Comparison of ENCODE assay signal across 8 mouse cellular contexts in genomic region chr10:99132189-99132588, GRCm38 (mm10). TPM values are rescaled to one million over a fixed set of nuclear protein-coding genes. Genes with fewer than 3 reads are reported as not detected.
DNase-seq lines count a peak whose midpoint lies in the region; ATAC-seq and TF ChIP-seq lines count a peak whose summit lies in the region.
"Had no signal": no experiment of that assay in that cellular context is flagged by ENCODE, and none has a peak within 500 bp of the region (broad histone marks: within the 10 kb centered on the region; RNA-seq: fewer than 3 reads in every experiment).

No protein-coding gene starts in this region.

- peak; percentile 57 to 70 for DNase-seq in kidney, postnatal 4 days
- DNase-seq in kidney, adult 8-10 months = no peak
- peak; percentile 63 for DNase-seq in naive thymus-derived CD4-positive, alpha-beta T cell, adult 2 months (ENCODE audit: low read depth)
- no peak for DNase-seq in cerebellum, adult 11-12 months

- H3K27ac ChIP-seq in bone marrow, adult 2 months (ENCODE audit: control insufficient read depth, insufficient read depth, low read depth, low read length, poor library complexity) = peak overlapping the region; percentile 59; the same call in 1 of the 2 replicates
- H3K27ac ChIP-seq: embryonic facial prominence, embryonic 12.5 days had no signal

- peak overlapping the region; percentile 14 for H3K4me3 ChIP-seq in bone marrow, adult 2 months (replicated peaks; ENCODE audit: control insufficient read depth, low read depth, low read length)
- H3K4me3 ChIP-seq: embryonic facial prominence, embryonic 12.5 days had no signal

- WGBS in bone marrow, adult 2 months = 29% methylated on average over 6 of the region's 6 CpGs

- ATAC-seq in hematopoietic stem cell, adult 5-6 weeks (replicated peaks in 1 of 2; ENCODE audit: insufficient read depth in 1 of 2, low FRiP score in 2 of 2, low TSS enrichment in 1 of 2, low read depth in 1 of 2, poor library complexity in 2 of 2, severe bottlenecking in 2 of 2) = peak; percentile 4 to 17; a peak in 2 of 4 replicates
- no peak for ATAC-seq in megakaryocyte-erythroid progenitor cell, adult 5-6 weeks (replicated peaks; ENCODE audit: low FRiP score, low TSS enrichment, poor library complexity, severe bottlenecking)

- TF ChIP-seq CTCF in bone marrow, adult 2 months (IDR thresholded peaks at IDR 0.05; ENCODE audit: control insufficient read depth, insufficient read depth, low read length) = no peak

- H3K4me1 ChIP-seq in bone marrow, adult 2 months (ENCODE audit: control insufficient read depth, insufficient read depth, low read length) = peaks cover 14% of the 10 kb centered on the region
- H3K4me1 ChIP-seq: embryonic facial prominence, embryonic 12.5 days had no signal

- TF ChIP-seq POLR2A in bone marrow, adult 2 months (IDR thresholded peaks at IDR 0.05; ENCODE audit: borderline replicate concordance, control insufficient read depth, low read depth, low read length) = no peak

RNA-seq across cellular contexts. Expression of gene Phxr2, which starts 6.1 kb away (rescaled TPM):
- not detected in 2 replicates for polyA plus RNA-seq in bone marrow, adult 2 months (2011; ENCODE audit: insufficient read depth, insufficient read length, low replicate concordance, missing spikeins)
- not detected in 2 replicates for total RNA-seq in hematopoietic stem cell, adult 5-6 weeks (2017)
- 0.28 TPM in 1 of 2 replicates, not detected in the other for total RNA-seq in megakaryocyte-erythroid progenitor cell, adult 5-6 weeks (2014; fragmentation: Nextera tagmentation)
- not detected in 2 replicates for total RNA-seq in megakaryocyte-erythroid progenitor cell, adult 5-6 weeks (2017)

RNA-seq across cellular contexts. Expression of gene Galnt4, which starts 24.2 kb away (rescaled TPM):
- 2.6 and 6.3 TPM in 2 replicates for polyA plus RNA-seq in bone marrow, adult 2 months (2011; ENCODE audit: insufficient read depth, insufficient read length, low replicate concordance, missing spikeins)
- total RNA-seq in hematopoietic stem cell, adult 5-6 weeks (2017) = 11.7 and 15.6 TPM in 2 replicates
- total RNA-seq in megakaryocyte-erythroid progenitor cell, adult 5-6 weeks (2014; fragmentation: Nextera tagmentation) = 4.2 and 5.4 TPM in 2 replicates
- total RNA-seq in megakaryocyte-erythroid progenitor cell, adult 5-6 weeks (2017) = 4.9 and 7.8 TPM in 2 replicates

RNA-seq across cellular contexts. Expression of gene Poc1b, which starts 25.4 kb away (rescaled TPM):
- polyA plus RNA-seq in bone marrow, adult 2 months (2011; ENCODE audit: insufficient read depth, insufficient read length, low replicate concordance, missing spikeins) = 1.9 and 2.0 TPM in 2 replicates
- 10.9 and 22.7 TPM in 2 replicates for total RNA-seq in hematopoietic stem cell, adult 5-6 weeks (2017)
- total RNA-seq in megakaryocyte-erythroid progenitor cell, adult 5-6 weeks (2014; fragmentation: Nextera tagmentation) = 25.5 and 26.6 TPM in 2 replicates
- 5.1 and 7.2 TPM in 2 replicates for total RNA-seq in megakaryocyte-erythroid progenitor cell, adult 5-6 weeks (2017)

Comparison
In these comparisons a context has a peak if more than half of its experiments do, and no peak if none do; other contexts are left out.
1. DNase-seq: peak in kidney, postnatal 4 days (2 of 2) and naive thymus-derived CD4-positive, alpha-beta T cell, adult 2 months (single experiment); none in kidney, adult 8-10 months (0 of 2) and cerebellum, adult 11-12 months (single experiment).